In the genomic region with DNA sequence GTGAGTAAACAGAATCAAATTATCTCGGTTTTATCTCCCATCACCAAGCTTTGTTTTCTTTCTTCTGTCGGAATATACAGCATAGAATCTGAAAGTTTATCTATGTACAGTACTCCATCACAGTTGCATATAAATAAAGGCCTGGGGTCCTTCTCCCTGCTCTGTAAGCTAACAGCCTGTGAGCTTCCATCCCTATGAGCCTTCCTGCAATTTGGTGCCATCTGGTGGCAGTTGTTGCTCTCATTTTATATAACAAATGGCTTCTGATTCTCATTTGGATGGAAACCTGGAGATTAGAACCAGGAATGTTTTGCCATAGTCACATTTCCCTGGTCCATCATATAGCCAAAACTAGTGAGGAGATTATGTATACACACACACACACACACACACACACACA, we compare ENCODE assay signal across 8 mouse cellular contexts.
DNase-seq lines count a peak whose midpoint lies in the region; ATAC-seq and TF ChIP-seq lines count a peak whose summit lies in the region.

No protein-coding gene starts in this region.

- TF ChIP-seq CTCF in heart, postnatal 0 days (IDR thresholded peaks at IDR 0.05; ENCODE audit: low read depth) = peak; percentile 72
- peak; percentile 73 for TF ChIP-seq CTCF in stomach, postnatal 0 days (IDR thresholded peaks at IDR 0.05; ENCODE audit: low read depth)

- no peak for TF ChIP-seq EP300 in heart, postnatal 0 days (IDR thresholded peaks at IDR 0.05; ENCODE audit: low read depth)
- no peak for TF ChIP-seq EP300 in stomach, postnatal 0 days (optimal IDR thresholded peaks at IDR 0.05)

- no peak overlapping the region for H3K9ac ChIP-seq in heart, postnatal 0 days (replicated peaks; ENCODE audit: low read depth, low read length)
- H3K9ac ChIP-seq in heart, embryonic 11.5 days (ENCODE audit: low read depth, low read length) = no peak overlapping the region
- no peak overlapping the region for H3K9ac ChIP-seq in stomach, postnatal 0 days (ENCODE audit: low read length)

- no peaks in the 10 kb centered on the region for H3K36me3 ChIP-seq in heart, postnatal 0 days (replicated peaks; ENCODE audit: control insufficient read depth, insufficient read depth, low read length)
- H3K36me3 ChIP-seq in heart, embryonic 11.5 days (ENCODE audit: control insufficient read depth, insufficient read depth, low read length) = no peaks in the 10 kb centered on the region
- H3K36me3 ChIP-seq in stomach, postnatal 0 days (ENCODE audit: control insufficient read depth, insufficient read depth, low read length) = no peaks in the 10 kb centered on the region

- H3K9me3 ChIP-seq in heart, postnatal 0 days (replicated peaks; ENCODE audit: control insufficient read depth, low read length) = no peaks in the 10 kb centered on the region
- no peaks in the 10 kb centered on the region for H3K9me3 ChIP-seq in heart, embryonic 11.5 days (replicated peaks; ENCODE audit: control insufficient read depth, low read length)
- H3K9me3 ChIP-seq in stomach, postnatal 0 days (ENCODE audit: control insufficient read depth, low read length) = no peaks in the 10 kb centered on the region

- intact Hi-C loops in left cerebral cortex, postnatal 14 days (cut with DNase I) = no loop called here

- ATAC-seq in heart, postnatal 0 days (ENCODE audit: insufficient read depth, low read depth) = no peak
- ATAC-seq in heart, embryonic 11.5 days (replicated peaks; ENCODE audit: insufficient number of reproducible peaks, low FRiP score, low TSS enrichment) = no peak
- ATAC-seq in stomach, postnatal 0 days (ENCODE audit: low FRiP score, low TSS enrichment) = no peak

- no peak overlapping the region for H3K4me2 ChIP-seq in heart, postnatal 0 days (ENCODE audit: low read depth, low read length)
- no peak overlapping the region for H3K4me2 ChIP-seq in heart, embryonic 11.5 days
- no peak overlapping the region for H3K4me2 ChIP-seq in stomach, postnatal 0 days (replicated peaks; ENCODE audit: low read depth)

- WGBS in heart, postnatal 0 days = 27% methylated on average over 2 of the region's 2 CpGs
- 21% methylated on average over 2 of the region's 2 CpGs for WGBS in heart, embryonic 11.5 days (ENCODE audit: insufficient replicate concordance)
- 20% methylated on average over 2 of the region's 2 CpGs for WGBS in stomach, postnatal 0 days

- H3K27me3 ChIP-seq in heart, postnatal 0 days (ENCODE audit: control insufficient read depth, insufficient read depth, low read length) = no peaks in the 10 kb centered on the region
- H3K27me3 ChIP-seq in heart, embryonic 11.5 days (ENCODE audit: control insufficient read depth, insufficient read depth, low read length) = no peaks in the 10 kb centered on the region
- H3K27me3 ChIP-seq in stomach, postnatal 0 days (ENCODE audit: control insufficient read depth, insufficient read depth, low read length) = no peaks in the 10 kb centered on the region

- peak; percentile 35 for DNase-seq in heart, postnatal 0 days (ENCODE audit: low spot score)
- peak; percentile 24 for DNase-seq in A20 (ENCODE audit: low read depth, low spot score)
- DNase-seq in cerebellum, postnatal 10 days = peak; percentile 88 to 89
- peak; percentile 4 to 27 for DNase-seq in frontal cortex, postnatal 10 days (ENCODE audit: low spot score in 2 of 2)
- DNase-seq in left cerebral cortex, postnatal 14 days (ENCODE audit: low spot score in 2 of 2) = peak; percentile 54 to 78
- DNase-seq in stomach, postnatal 0 days (ENCODE audit: low spot score) = peak; percentile 20
- no peak for DNase-seq in adrenal gland, postnatal 25 days

- H3K4me3 ChIP-seq in heart, postnatal 0 days (ENCODE audit: low read depth, low read length) = no peak overlapping the region
- H3K4me3 ChIP-seq in heart, embryonic 11.5 days (ENCODE audit: low read depth, low read length) = no peak overlapping the region
- H3K4me3 ChIP-seq in stomach, postnatal 0 days (ENCODE audit: low read depth, low read length) = no peak overlapping the region

- no peaks in the 10 kb centered on the region for H3K4me1 ChIP-seq in heart, postnatal 0 days (ENCODE audit: control insufficient read depth, insufficient read depth)
- no peaks in the 10 kb centered on the region for H3K4me1 ChIP-seq in heart, embryonic 11.5 days (ENCODE audit: control insufficient read depth, insufficient read depth, low read length)
- H3K4me1 ChIP-seq in stomach, postnatal 0 days (replicated peaks; ENCODE audit: control insufficient read depth, insufficient read depth) = no peaks in the 10 kb centered on the region

- no peak overlapping the region for H3K27ac ChIP-seq in heart, postnatal 0 days (ENCODE audit: low read depth)
- H3K27ac ChIP-seq in heart, embryonic 11.5 days (ENCODE audit: low read depth, low read length) = no peak overlapping the region
- H3K27ac ChIP-seq in stomach, postnatal 0 days (replicated peaks) = no peak overlapping the region
